20 mouse cellular contexts compared by ENCODE assay signal in the genomic region with DNA sequence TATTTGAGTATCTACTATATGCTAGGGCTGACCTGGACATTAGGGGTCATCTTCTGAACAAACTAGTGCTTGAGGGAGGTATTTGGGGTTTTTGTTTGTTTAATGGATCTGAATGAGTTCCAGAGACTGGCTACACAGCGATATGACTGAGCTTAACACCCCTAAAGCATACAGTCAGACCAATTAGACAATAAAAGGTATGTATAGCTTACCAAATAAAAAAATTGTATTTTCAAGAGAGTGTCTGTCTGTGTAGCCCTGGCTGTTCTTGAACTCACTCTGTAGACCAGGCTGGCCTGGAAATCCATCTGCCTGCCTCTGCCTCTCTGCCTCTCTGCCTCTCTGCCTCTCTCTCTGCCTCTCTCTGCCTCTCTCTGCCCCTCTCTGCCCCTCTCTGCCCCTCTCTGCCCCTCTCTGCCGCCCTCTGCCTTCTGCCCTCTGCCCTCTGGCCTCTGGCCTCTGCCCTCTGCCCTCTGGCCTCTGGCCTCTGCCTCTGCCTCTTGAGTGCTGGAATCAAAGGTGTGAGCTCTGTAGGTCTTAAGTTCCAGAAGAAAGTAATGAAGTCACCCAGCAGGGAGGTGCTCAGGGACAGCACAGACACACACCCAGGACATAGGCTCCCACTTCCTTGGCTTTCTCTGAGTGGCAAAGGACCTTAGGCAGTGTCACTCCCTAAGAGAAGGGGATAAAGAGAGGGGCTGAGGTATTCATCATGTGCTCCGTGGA. TPM values are rescaled to one million over a fixed set of nuclear protein-coding genes. Genes with fewer than 3 reads are reported as not detected.
DNase-seq lines count a peak whose midpoint lies in the region; ATAC-seq and TF ChIP-seq lines count a peak whose summit lies in the region.
"Had no signal": no experiment of that assay in that cellular context is flagged by ENCODE, and none has a peak within 500 bp of the region (broad histone marks: within the 10 kb centered on the region; RNA-seq: fewer than 3 reads in every experiment).

No protein-coding gene starts in this region.

- peaks cover 27% of the 10 kb centered on the region for H3K27me3 ChIP-seq in hindbrain, embryonic 15.5 days
- peaks cover 60% of the 10 kb centered on the region for H3K27me3 ChIP-seq in hindbrain, embryonic 12.5 days

- 0 out of 2 replicates have a peak overlapping the region, but pooled peaks have one; percentile 84 for H3K4me2 ChIP-seq in hindbrain, embryonic 15.5 days
- no peak overlapping the region for H3K4me2 ChIP-seq in hindbrain, embryonic 12.5 days (replicated peaks)
- H3K4me2 ChIP-seq: liver, embryonic 11.5 days had no signal

- peak; percentile 89 for DNase-seq in cerebellum, adult 9-11 months
- DNase-seq in cerebellum, adult 8-10 months, result no peak
- peak; percentile 100 for DNase-seq in layer of hippocampus, adult 9-10 months (ENCODE audit: low spot score)
- no peak for DNase-seq in layer of hippocampus, adult 18-20 months (ENCODE audit: low spot score in 2 of 2)
- DNase-seq in urinary bladder, adult 18-20 months (ENCODE audit: low spot score in 2 of 2), result no peak
- DNase-seq: B cell, adult 2 months; gastrocnemius, postnatal 10 days; lung, adult 18-20 months; lung, postnatal 14 days; midbrain, embryonic 14.5 days had no signal

- no peak overlapping the region for H3K27ac ChIP-seq in hindbrain, embryonic 15.5 days (replicated peaks)
- H3K27ac ChIP-seq in hindbrain, embryonic 12.5 days, result no peak overlapping the region
- H3K27ac ChIP-seq in cortical plate, adult 2 months (ENCODE audit: insufficient read depth, low read length), result no peak overlapping the region
- H3K27ac ChIP-seq: heart, embryonic 10.5 days; neural tube, embryonic 13.5 days had no signal

- H3K4me3 ChIP-seq in hindbrain, embryonic 15.5 days, result no peak overlapping the region
- no peak overlapping the region for H3K4me3 ChIP-seq in hindbrain, embryonic 12.5 days
- H3K4me3 ChIP-seq in cortical plate, adult 2 months (ENCODE audit: insufficient read depth, low read length), result peak overlapping the region; percentile 90; the same call in 1 of the 2 replicates
- H3K4me3 ChIP-seq: heart, embryonic 10.5 days; megakaryocyte, embryonic 14.5 days; neural tube, embryonic 13.5 days had no signal

- no peak for ATAC-seq in hindbrain, embryonic 15.5 days (ENCODE audit: low FRiP score, low read depth)
- ATAC-seq in hindbrain, embryonic 12.5 days (ENCODE audit: low FRiP score), result no peak
- ATAC-seq: forebrain, embryonic 14.5 days; inflammation-experienced regulatory T-cells, adult 6 months had no signal

- peaks cover 18% of the 10 kb centered on the region for H3K4me1 ChIP-seq in hindbrain, embryonic 15.5 days (replicated peaks)
- H3K4me1 ChIP-seq in hindbrain, embryonic 12.5 days, result peaks cover 15% of the 10 kb centered on the region
- H3K4me1 ChIP-seq in cortical plate, adult 2 months (ENCODE audit: control insufficient read depth, insufficient read depth, low read length), result peaks cover 5% of the 10 kb centered on the region

- no peak for TF ChIP-seq CTCF in cortical plate, adult 2 months (IDR thresholded peaks at IDR 0.05; ENCODE audit: extremely low read depth, insufficient read depth, low read length)

- 65% methylated on average over 3 of the region's 3 CpGs for WGBS in hindbrain, embryonic 15.5 days
- WGBS in hindbrain, embryonic 12.5 days, result 71% methylated on average over 3 of the region's 3 CpGs

- peak; percentile 5; the same call in 1 of the 2 replicates for TF ChIP-seq POLR2A in cortical plate, adult 2 months (IDR thresholded peaks at IDR 0.05; ENCODE audit: extremely low read depth, insufficient read depth, low read length)

- no peaks in the 10 kb centered on the region for H3K36me3 ChIP-seq in hindbrain, embryonic 15.5 days
- no peaks in the 10 kb centered on the region for H3K36me3 ChIP-seq in hindbrain, embryonic 12.5 days
- H3K36me3 ChIP-seq: heart, embryonic 10.5 days; neural tube, embryonic 13.5 days had no signal

- no peaks in the 10 kb centered on the region for H3K9me3 ChIP-seq in hindbrain, embryonic 15.5 days
- H3K9me3 ChIP-seq in hindbrain, embryonic 12.5 days (replicated peaks), result no peaks in the 10 kb centered on the region
- H3K9me3 ChIP-seq: heart, embryonic 10.5 days; neural tube, embryonic 13.5 days had no signal

- H3K9ac ChIP-seq in hindbrain, embryonic 15.5 days, result no peak overlapping the region
- no peak overlapping the region for H3K9ac ChIP-seq in hindbrain, embryonic 12.5 days
- H3K9ac ChIP-seq: neural tube, embryonic 13.5 days had no signal

RNA-seq across cellular contexts. Expression of gene Thy1, which starts 2.1 kb away (rescaled TPM):
- polyA plus RNA-seq in hindbrain, embryonic 15.5 days (2015; fragmentation: Nextera tagmentation; extraction: Ambion mirVana), result 7.2 and 8.2 TPM in 2 replicates
- not detected in 2 replicates for polyA plus RNA-seq in hindbrain, embryonic 12.5 days (2016; fragmentation: Nextera tagmentation; extraction: Ambion mirVana)
- 100 to 1,000 TPM; 880 to 892 TPM for total RNA-seq in layer of hippocampus, adult 18-20 months (2021)
- 1,180 and 1,226 TPM in 2 replicates for polyA plus RNA-seq in cortical plate, adult 2 months (2012; rRNA removed)

RNA-seq across cellular contexts. Expression of gene Usp2, which starts 21.5 kb away (rescaled TPM):
- polyA plus RNA-seq in hindbrain, embryonic 15.5 days (2015; fragmentation: Nextera tagmentation; extraction: Ambion mirVana), result 12.2 and 15.2 TPM in 2 replicates
- 11.5 and 14.2 TPM in 2 replicates for polyA plus RNA-seq in hindbrain, embryonic 12.5 days (2016; fragmentation: Nextera tagmentation; extraction: Ambion mirVana)
- 10 to 100 TPM; 77.6 to 79.1 TPM for total RNA-seq in layer of hippocampus, adult 18-20 months (2021)
- 50.1 and 50.9 TPM in 2 replicates for polyA plus RNA-seq in cortical plate, adult 2 months (2012; rRNA removed)

RNA-seq across cellular contexts. Expression of gene Mfrp, which starts 56.2 kb away (rescaled TPM):
- polyA plus RNA-seq in hindbrain, embryonic 15.5 days (2015; fragmentation: Nextera tagmentation; extraction: Ambion mirVana), result 0.13 and 0.35 TPM in 2 replicates
- 0.14 and 0.30 TPM in 2 replicates for polyA plus RNA-seq in hindbrain, embryonic 12.5 days (2016; fragmentation: Nextera tagmentation; extraction: Ambion mirVana)
- 1 to 10 TPM in 1 of 2 experiments, under 1 TPM in 1; 0.30 to 1.8 TPM for total RNA-seq in layer of hippocampus, adult 18-20 months (2021)
- 0.15 and 0.35 TPM in 2 replicates for polyA plus RNA-seq in cortical plate, adult 2 months (2012; rRNA removed)
- total RNA-seq: hematopoietic stem cell, adult 5-6 weeks had no signal
- polyA plus RNA-seq: forebrain, embryonic 14.5 days; inflammation-experienced regulatory T-cells, adult 6 months; neural tube, embryonic 13.5 days had no signal

Comparison
In these comparisons a context has a peak if more than half of its experiments do, and no peak if none do; other contexts are left out.
1. DNase-seq: peak in cerebellum, adult 9-11 months (single experiment) and layer of hippocampus, adult 9-10 months (single experiment); none in cerebellum, adult 8-10 months (single experiment), layer of hippocampus, adult 18-20 months (0 of 2) and urinary bladder, adult 18-20 months (0 of 2).
2. RNA of gene Thy1, which starts 2.1 kb away (polyA plus RNA-seq): 1,180 to 1,226 TPM in cortical plate, adult 2 months; 7.2 to 8.2 TPM in hindbrain, embryonic 15.5 days and not detected in hindbrain, embryonic 12.5 days; every median in the first group is over 100 times any median in the second.